Mouse (Mus musculus) kidney, postnatal 0 days (tissue): Measurements from ENCODE around the gene Pkp1. TPM values are rescaled to one million over a fixed set of nuclear protein-coding genes. Genes with fewer than 3 reads are reported as not detected.

ENCODE experiments used
- ATAC-seq: fragments of 200-750 bp; cut with Nextera tagmentation; replicated peaks from 2 replicates; pipeline ENCODE4 v1.8.0; 2017; ENCODE audit warnings: low read depth, moderate number of reproducible peaks, moderate TSS enrichment, moderate library complexity; ENCODE audit not compliant: low FRiP score
- DNase-seq: peaks from one replicate; pipeline ENCODE4 v3.0.0-alpha.2; 2016; ENCODE audit warnings: low spot score
- H3K27ac ChIP-seq: fragments of 300-500 bp; sonication (generic); 2 replicates; pipeline ENCODE4 v1.5.1; 2014; ENCODE audit warnings: mild to moderate bottlenecking
- H3K27me3 ChIP-seq: fragments of 300-500 bp; sonication (generic); 2 replicates; pipeline ENCODE4 v1.6.1; 2014; ENCODE audit warnings: low read length, mixed read lengths; ENCODE audit not compliant: insufficient read depth
- H3K36me3 ChIP-seq: fragments of 300-500 bp; sonication (generic); 2 replicates; pipeline ENCODE4 v1.6.1; 2014; ENCODE audit warnings: low read length, mixed read lengths; ENCODE audit not compliant: insufficient read depth
- H3K4me1 ChIP-seq: fragments of 300-500 bp; sonication (generic); replicated peaks from 2 replicates; pipeline ENCODE4 v1.6.1; 2014; ENCODE audit warnings: antibody characterized with exemption, low read length, mixed read lengths; ENCODE audit not compliant: insufficient read depth
- H3K4me2 ChIP-seq: fragments of 300-500 bp; sonication (generic); 2 replicates; pipeline ENCODE4 v1.6.1; 2014; ENCODE audit warnings: mild to moderate bottlenecking, low read length, moderate library complexity, mixed read lengths
- H3K4me3 ChIP-seq: fragments of 300-500 bp; sonication (generic); replicated peaks from 2 replicates; pipeline ENCODE4 v1.5.1; 2014; ENCODE audit warnings: low read depth, low read length
- H3K9ac ChIP-seq: fragments of 300-500 bp; sonication (generic); 2 replicates; pipeline ENCODE4 v1.6.1; 2014; ENCODE audit warnings: low read depth, low read length
- H3K9me3 ChIP-seq: fragments of 300-500 bp; sonication (generic); replicated peaks from 2 replicates; pipeline ENCODE4 v1.6.1; 2016; ENCODE audit warnings: low read length, inconsistent platforms, mixed read lengths
- CTCF ChIP-seq: IDR thresholded peaks from 2 replicates; pipeline ENCODE4 v1.5.1; 2016; ENCODE audit warnings: antibody characterized with exemption, low read depth, mild to moderate bottlenecking, moderate library complexity
- WGBS: fragments of 180-500 bp; shearing (Covaris S2); extraction: QIAGEN DNeasy Blood & Tissue Kit; methylation state at CpG from one replicate; pipeline ENCODE4 v1.1.7; 2014; 5-methylcytosine and 5-hydroxymethylcytosine counted together
- polyA plus RNA-seq: library from polyadenylated mRNA; unstranded; fragments of >200 nt; fragmentation: Nextera tagmentation; extraction: Ambion mirVana; gene quantifications from 2 replicates; pipeline ENCODE4 v1.2.1, GENCODE M21; 2015

Pkp1 gene
- polyA plus RNA-seq, 1 experiment from 2014 or later = 0.22 TPM

DNA sequence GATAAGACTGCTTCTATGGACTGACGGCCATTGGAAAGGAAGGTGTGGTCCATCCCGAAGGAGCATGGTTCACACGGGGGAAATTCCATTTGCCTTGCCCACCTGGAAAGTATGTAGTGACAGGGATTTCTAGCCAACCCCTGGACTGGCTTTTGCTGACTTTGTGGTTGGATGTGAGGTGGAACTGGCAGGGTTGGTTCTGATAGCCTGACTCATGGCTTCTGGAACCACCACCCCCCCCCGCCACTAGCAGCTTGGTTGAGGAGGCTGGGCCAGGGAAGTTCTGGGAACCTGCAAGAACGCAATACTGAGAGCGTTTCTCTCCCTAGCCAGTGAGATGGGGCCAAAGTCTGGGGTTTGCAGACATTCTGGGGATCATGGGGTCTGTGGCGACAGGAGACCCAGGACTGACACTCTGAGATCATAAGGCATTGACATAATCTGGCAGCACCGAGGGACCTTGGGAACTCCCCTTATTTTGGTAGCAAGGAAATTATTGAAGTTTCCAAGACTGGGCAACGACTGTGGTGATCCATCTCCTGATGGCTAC lies 55.1 kb downstream of the Pkp1 start:
- DNase-seq (no peak), ATAC-seq (no peak)
- H3K4me3 ChIP-seq = no peak overlapping the region
- no peak overlapping the region for H3K27ac ChIP-seq
- no peaks in the 10 kb centered on the region for H3K9me3 ChIP-seq
- H3K4me1 ChIP-seq = no peaks in the 10 kb centered on the region
- TF ChIP-seq CTCF = no peak
- no peaks in the 10 kb centered on the region for H3K27me3 ChIP-seq
- H3K36me3 ChIP-seq = no peaks in the 10 kb centered on the region
- H3K9ac ChIP-seq = no peak overlapping the region
- WGBS = 81% methylated on average over 9 of the region's 9 CpGs
- no peak overlapping the region for H3K4me2 ChIP-seq

DNA sequence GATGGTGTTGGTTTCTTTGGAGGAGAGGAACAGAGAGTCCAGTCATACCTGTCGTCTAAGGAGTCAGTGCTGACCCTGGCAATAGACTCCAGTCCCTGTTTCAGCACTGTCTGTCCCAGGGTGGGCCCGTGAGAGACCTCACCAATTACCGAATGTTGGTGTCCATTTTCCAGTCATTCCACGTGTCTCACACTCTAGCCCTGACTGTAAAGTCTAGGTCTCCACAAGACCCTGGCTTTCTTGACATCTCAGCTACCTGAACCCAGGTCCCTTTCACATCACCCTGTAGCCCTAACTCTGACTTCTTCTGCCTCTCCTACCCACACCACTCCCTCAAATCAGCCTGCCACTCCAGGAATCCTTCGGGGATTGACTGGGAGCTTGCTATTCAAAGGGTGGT lies 56.4 kb downstream of the Pkp1 start:
- Histone ChIP-seq H3K27ac (no peak overlapping the region), H3K4me2 (no peak overlapping the region), H3K9me3 (no peaks in the 10 kb centered on the region), H3K36me3 (no peaks in the 10 kb centered on the region), H3K9ac (no peak overlapping the region), H3K27me3 (no peaks in the 10 kb centered on the region), H3K4me1 (no peaks in the 10 kb centered on the region), H3K4me3 (no peak overlapping the region)
- no peak for TF ChIP-seq CTCF
- 81% methylated on average over 5 of the region's 5 CpGs for WGBS
- DNase-seq (no peak), ATAC-seq (no peak)

DNA sequence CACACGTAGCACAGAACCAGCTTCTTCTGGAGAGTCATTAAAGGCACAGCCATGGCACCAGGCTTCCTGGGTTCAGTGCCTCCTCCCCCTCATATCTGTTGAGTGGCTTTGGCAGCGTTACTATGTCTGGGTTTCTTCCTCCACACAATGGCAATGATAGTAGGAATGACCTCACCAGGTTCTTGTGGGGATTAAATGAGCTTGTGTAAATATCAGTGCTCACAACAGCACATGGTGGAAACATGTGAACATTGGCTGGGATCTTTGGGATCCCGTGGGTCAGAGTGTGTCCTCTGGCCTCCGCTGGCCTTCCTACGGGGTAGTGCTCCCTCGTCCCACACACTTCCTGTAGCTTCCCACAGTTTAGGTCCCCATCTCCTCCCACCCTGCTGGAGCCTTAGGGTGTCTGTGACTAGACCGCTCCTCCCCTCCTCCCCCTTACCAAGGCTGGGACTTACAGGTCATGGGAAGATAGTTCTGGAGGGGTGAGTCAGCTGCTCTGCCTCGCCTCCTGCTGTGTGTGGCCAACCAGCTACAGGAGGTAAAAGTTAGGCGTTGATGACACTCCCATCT lies 56.9 kb downstream of the Pkp1 start:
- H3K27ac ChIP-seq = no peak overlapping the region
- H3K4me3 ChIP-seq = no peak overlapping the region
- no peak for TF ChIP-seq CTCF
- H3K9me3 ChIP-seq = no peaks in the 10 kb centered on the region
- H3K4me2 ChIP-seq = no peak overlapping the region
- no peaks in the 10 kb centered on the region for H3K36me3 ChIP-seq
- H3K4me1 ChIP-seq = no peaks in the 10 kb centered on the region
- no peak overlapping the region for H3K9ac ChIP-seq
- ATAC-seq (peak; percentile 47; the same call in 1 of the 2 replicates), DNase-seq (no peak)
- no peaks in the 10 kb centered on the region for H3K27me3 ChIP-seq
- 33% methylated on average over 9 of the region's 9 CpGs for WGBS

DNA sequence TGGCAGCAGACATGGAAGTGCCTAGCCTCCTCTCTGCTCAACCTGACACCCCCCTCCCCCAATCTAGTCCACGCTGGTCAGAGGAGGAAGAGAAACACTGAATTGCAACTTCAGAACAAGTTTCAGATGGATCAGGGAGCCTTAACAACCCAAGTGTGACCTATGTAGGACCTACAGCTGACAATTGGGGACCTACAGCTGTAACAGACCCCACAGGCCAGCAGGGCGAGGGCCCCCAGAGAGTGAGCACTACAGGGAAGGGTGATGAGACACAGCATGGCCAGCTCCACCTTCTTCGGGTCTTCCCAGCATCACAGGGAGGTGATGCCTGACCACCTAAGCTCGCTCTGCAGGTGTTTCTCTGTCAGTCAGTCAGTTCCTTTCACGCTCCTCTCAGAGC lies 57.9 kb downstream of the Pkp1 start:
- H3K4me2 ChIP-seq = no peak overlapping the region
- WGBS = 86% methylated on average over 4 of the region's 5 CpGs
- DNase-seq (no peak), ATAC-seq (no peak)
- H3K27me3 ChIP-seq = no peaks in the 10 kb centered on the region
- TF ChIP-seq CTCF = no peak
- H3K27ac ChIP-seq = no peak overlapping the region
- no peaks in the 10 kb centered on the region for H3K4me1 ChIP-seq
- no peaks in the 10 kb centered on the region for H3K9me3 ChIP-seq
- H3K9ac ChIP-seq = no peak overlapping the region
- no peak overlapping the region for H3K4me3 ChIP-seq
- no peaks in the 10 kb centered on the region for H3K36me3 ChIP-seq

DNA sequence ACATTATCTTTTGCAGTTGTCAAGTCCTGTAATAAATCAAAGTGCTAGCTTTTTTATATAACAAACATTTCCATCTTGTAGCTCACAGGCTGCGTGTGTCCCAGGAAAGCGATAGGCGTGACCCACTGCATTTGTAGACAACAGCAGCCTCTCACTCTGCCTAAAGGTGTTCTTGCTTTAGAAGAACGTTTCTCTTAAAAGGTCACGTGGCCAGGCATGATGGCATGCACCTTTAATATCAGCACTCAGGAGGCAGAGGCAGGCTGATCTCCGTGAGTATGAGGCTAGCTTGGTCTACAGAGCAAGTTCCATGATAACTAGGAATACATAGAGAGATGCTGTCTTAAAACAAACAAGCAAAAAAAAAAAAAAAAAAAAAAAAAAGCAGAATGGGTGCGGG lies 60.5 kb downstream of the Pkp1 start:
- H3K36me3 ChIP-seq = no peaks in the 10 kb centered on the region
- H3K4me3 ChIP-seq = no peak overlapping the region
- ATAC-seq = no peak
- H3K27ac ChIP-seq = no peak overlapping the region
- DNase-seq = no peak
- no peaks in the 10 kb centered on the region for H3K9me3 ChIP-seq
- H3K27me3 ChIP-seq = no peaks in the 10 kb centered on the region
- no peak overlapping the region for H3K9ac ChIP-seq
- no peaks in the 10 kb centered on the region for H3K4me1 ChIP-seq
- 90% methylated on average over 7 of the region's 7 CpGs for WGBS
- no peak for TF ChIP-seq CTCF
- no peak overlapping the region for H3K4me2 ChIP-seq

DNA sequence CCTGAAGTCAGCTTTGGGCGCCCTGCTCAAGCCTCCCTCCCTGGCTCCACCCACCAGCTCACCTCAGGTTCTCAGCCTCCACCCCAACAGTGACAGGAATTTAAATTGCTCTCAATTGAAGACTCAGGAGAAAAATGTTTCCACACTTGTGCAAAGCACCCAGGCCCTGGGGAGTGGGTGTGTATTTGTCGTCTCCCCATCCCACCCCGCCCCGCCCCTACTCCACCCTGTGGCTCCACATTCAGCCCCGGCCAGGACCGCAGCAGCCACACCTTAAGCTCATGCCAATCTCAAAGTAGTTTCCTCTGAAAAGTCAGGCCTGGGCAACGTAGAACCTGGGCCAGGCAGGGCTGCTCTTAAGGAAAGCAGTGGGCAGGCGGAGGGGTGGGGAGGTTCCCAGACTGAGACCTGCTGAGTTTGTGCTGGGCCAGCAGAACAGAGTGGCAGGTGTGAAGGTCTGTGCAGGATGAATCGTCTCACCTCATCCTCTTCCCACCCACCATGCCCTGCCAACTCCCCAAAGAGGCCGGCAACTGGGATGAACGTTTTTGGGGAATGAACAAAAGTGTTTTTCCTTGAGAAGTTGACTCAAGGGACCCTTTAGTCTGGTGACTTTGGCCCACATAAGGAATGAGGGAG lies 61.8 kb downstream of the Pkp1 start:
- H3K27me3 ChIP-seq = no peaks in the 10 kb centered on the region
- no peak overlapping the region for H3K4me2 ChIP-seq
- no peak overlapping the region for H3K4me3 ChIP-seq
- H3K9me3 ChIP-seq = no peaks in the 10 kb centered on the region
- H3K4me1 ChIP-seq = no peaks in the 10 kb centered on the region
- H3K36me3 ChIP-seq = no peaks in the 10 kb centered on the region
- ATAC-seq (no peak), DNase-seq (no peak)
- no peak overlapping the region for H3K27ac ChIP-seq
- WGBS = 60% methylated on average over 11 of the region's 11 CpGs
- H3K9ac ChIP-seq = no peak overlapping the region
- TF ChIP-seq CTCF = no peak
